Mouse (Mus musculus): Measurements from ENCODE around the gene Hook1. TPM values are rescaled to one million over a fixed set of nuclear protein-coding genes. Genes with fewer than 3 reads are reported as not detected.

The Hook1 gene
- total RNA-seq, 4 experiments from 2014 or later: 66.3 to 70.8 (median 69.7) TPM

Other genes with a start within 250 kb of the Hook1 start
- gene Cyp2j13, start 110.3 kb downstream of the Hook1 start, total RNA-seq (2022): 1 to 10 TPM; 1.5 to 1.7 (median 1.6) TPM
- gene Cyp2j12, start 173.9 kb downstream of the Hook1 start, total RNA-seq (2022): 1 to 10 TPM; 5.1 to 7.2 (median 5.7) TPM

All from left cerebral cortex, adult 8-10 months (tissue).